Mouse (Mus musculus): Measurements from ENCODE around the gene Pisd. TPM values are rescaled to one million over a fixed set of nuclear protein-coding genes. Genes with fewer than 3 reads are reported as not detected.
"Not testable (repeated sequence)": the region's sequence is repeated elsewhere in the genome, so short reads cannot be mapped to it uniquely, and the experiment has no call there.

The Pisd gene
- polyA plus RNA-seq, 1 experiment, result not detected

DNA sequence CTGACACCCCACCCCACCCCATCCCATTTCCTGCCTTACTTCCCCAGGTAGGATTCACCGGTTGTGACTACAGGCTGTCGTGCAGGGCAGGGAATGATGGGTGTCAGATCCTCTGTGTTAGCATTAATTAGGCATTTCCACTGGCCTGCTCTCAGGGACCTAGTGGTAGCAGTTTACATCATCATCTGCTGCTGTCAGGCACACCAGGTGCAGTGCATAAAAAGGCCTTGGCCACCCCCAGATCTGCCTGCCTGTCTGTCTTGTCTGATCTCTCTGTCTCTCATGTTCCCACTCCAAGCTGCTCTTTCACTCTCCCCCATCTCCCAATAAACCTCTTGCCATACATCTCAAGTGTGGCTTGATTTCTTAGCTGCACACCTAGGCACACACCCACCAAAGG, 33.7 kb downstream of the Pisd start:
- Histone ChIP-seq H3K27ac (ENCODE audit: insufficient read depth, low read depth, low read length) (no peak overlapping the region), H3K4me3 (ENCODE audit: insufficient read depth, low read depth, low read length) (no peak overlapping the region), H3K4me1 (ENCODE audit: control insufficient read depth, insufficient read depth, low read length) (peaks cover 5% of the 10 kb centered on the region; the same call in 1 of the 2 replicates)
- 60% methylated on average over 2 of the region's 2 CpGs for WGBS
- TF ChIP-seq CTCF (IDR thresholded peaks at IDR 0.05; ENCODE audit: insufficient read depth, low read depth, low read length), result no peak
- TF ChIP-seq POLR2A (IDR thresholded peaks at IDR 0.05; ENCODE audit: insufficient read depth, low read depth, low read length), result no peak

DNA sequence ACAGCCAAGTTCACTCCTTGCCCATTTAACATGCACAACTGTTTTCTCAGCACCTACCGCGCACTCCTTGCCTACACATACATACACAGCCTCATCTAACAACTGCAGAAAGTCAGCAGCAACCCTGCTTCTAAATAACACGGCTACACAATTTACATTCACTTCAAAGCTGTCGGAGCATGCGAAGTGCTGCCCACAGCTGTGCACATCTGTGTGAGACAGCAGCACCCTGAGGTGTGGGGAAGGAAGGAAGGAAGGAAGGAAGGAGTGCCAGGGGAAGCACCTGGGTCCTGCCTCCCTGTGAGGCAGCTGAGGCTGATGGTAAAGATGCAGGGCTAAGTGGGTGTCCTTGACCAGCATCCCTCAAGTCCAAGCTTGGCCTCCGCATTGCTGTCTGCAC, 36.5 kb downstream of the Pisd start:
- Histone ChIP-seq H3K4me1 (ENCODE audit: control insufficient read depth, insufficient read depth, low read length) (peaks cover 17% of the 10 kb centered on the region), H3K27ac (ENCODE audit: insufficient read depth, low read depth, low read length) (no peak overlapping the region), H3K4me3 (ENCODE audit: insufficient read depth, low read depth, low read length) (no peak overlapping the region)
- 74% methylated on average over 6 of the region's 6 CpGs for WGBS
- TF ChIP-seq CTCF (IDR thresholded peaks at IDR 0.05; ENCODE audit: insufficient read depth, low read depth, low read length) (no peak), POLR2A (IDR thresholded peaks at IDR 0.05; ENCODE audit: insufficient read depth, low read depth, low read length) (no peak)

DNA sequence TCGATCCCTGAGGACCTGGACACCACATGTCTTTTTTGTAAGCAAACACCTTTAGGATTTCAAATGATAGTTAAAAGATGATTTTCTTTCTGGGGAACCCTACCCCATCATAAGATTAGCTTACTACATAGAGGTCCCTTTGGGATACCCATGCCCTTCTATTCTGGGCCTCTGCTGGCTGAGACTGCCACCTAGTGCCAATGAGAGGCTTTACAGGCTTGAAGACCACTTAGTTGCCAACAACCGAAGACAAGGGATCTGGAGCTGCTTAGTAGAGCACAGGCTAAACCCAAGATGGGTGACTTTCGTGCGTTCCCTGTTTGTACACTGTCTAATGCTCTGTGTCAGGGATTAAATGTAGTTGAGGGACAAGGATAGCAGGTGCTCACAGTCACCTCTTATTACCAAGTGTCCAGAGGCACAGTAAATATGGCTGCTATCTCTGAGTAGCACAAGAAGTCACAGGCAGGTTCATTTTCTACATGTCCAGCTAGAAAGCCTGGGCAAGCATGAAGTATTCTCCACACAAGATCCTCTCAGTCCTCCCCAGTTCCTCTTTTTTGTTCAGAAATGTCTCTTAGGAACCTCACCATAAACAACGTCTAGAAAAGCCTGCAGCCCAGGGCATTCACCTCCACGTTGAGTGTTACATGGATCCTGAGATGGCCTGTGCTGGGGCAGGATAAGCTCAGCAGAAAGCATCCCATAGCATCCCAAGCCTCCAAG, 37.6 kb downstream of the Pisd start:
- TF ChIP-seq CTCF (IDR thresholded peaks at IDR 0.05; ENCODE audit: insufficient read depth, low read depth, low read length) (no peak), POLR2A (IDR thresholded peaks at IDR 0.05; ENCODE audit: insufficient read depth, low read depth, low read length) (no peak)
- Histone ChIP-seq H3K4me1 (ENCODE audit: control insufficient read depth, insufficient read depth, low read length) (peaks cover 19% of the 10 kb centered on the region), H3K4me3 (ENCODE audit: insufficient read depth, low read depth, low read length) (no peak overlapping the region), H3K27ac (ENCODE audit: insufficient read depth, low read depth, low read length) (no peak overlapping the region)
- WGBS, result 60% methylated on average over 6 of the region's 6 CpGs

DNA sequence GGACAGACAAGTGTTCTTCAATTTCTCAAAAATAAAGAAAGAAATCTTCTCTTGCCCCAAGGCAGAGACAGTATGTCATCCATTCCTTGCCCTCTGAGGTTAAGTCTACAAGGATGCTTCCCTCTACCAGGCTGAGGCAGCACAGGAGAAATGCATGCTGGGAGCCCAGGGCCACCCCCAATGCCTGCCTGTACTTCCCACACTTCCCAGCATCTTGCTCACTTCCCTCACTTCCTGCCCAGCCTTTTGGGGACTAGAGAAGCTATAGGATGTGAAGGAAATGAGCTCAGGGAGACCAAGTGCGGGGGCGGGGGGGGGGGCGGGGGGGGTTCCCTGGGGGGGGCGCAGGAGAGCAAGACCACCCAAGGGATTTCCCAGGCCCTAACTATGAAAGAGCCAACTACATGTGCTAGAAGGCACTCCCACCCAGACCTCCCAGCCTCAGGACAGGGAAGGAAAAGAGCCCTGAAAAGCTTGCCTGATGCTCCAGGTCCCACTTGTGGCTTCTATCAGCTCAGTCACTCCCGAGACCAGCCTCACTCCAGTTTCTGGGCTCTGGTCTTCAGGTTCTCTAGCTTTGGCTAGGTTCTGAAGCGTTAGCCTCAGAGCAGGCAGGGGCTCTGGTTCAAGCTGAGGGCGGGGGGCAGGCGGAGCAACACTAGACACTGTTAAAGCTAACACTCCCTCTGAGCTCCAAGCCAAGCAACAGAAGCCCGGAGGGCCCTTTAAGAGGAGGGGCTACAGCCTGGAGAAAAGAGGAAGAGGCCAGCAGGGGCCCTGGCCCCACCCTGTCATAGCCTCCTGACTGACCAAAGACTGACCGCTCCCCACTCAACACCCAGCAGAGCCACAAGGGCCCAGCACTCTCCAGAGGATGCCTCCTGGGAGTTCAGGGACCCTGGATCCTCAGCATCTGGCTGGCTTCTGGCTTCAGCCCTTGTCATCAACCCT, 39.5 kb downstream of the Pisd start:
- peak overlapping the region; percentile 38 for H3K4me3 ChIP-seq (ENCODE audit: insufficient read depth, low read depth, low read length)
- 16% methylated on average over 10 of the region's 10 CpGs for WGBS
- peak overlapping the region; percentile 24; the same call in 1 of the 2 replicates for H3K27ac ChIP-seq (ENCODE audit: insufficient read depth, low read depth, low read length)
- peaks cover 33% of the 10 kb centered on the region for H3K4me1 ChIP-seq (ENCODE audit: control insufficient read depth, insufficient read depth, low read length)
- no peak for TF ChIP-seq POLR2A (IDR thresholded peaks at IDR 0.05; ENCODE audit: insufficient read depth, low read depth, low read length)
- no peak for TF ChIP-seq CTCF (IDR thresholded peaks at IDR 0.05; ENCODE audit: insufficient read depth, low read depth, low read length)

DNA sequence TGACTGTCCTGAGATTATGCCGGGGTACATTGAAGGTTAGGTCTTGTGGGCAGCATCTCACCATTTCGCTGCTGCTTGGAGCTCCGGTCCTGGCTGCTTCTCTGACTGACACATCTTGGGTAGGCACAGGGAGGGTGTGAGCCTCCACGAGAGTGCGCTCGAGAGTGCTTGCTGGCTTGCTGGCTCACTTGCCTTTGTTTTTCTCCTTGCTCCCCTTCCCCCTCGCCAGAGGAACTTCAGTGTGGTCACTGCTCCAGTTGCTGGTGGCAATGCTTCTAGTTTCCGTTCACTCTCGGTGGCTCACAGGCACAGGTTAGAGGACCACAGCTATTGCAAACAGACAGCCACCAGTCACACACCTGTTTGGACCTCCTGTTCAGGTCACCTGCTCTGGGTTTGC, 43.3 kb downstream of the Pisd start:
- no peak for TF ChIP-seq CTCF (IDR thresholded peaks at IDR 0.05; ENCODE audit: insufficient read depth, low read depth, low read length)
- TF ChIP-seq POLR2A (IDR thresholded peaks at IDR 0.05; ENCODE audit: insufficient read depth, low read depth, low read length), result no peak
- WGBS, result 17% methylated on average over 9 of the region's 9 CpGs
- Histone ChIP-seq H3K27ac (ENCODE audit: insufficient read depth, low read depth, low read length) (peak overlapping the region; percentile 90), H3K4me3 (ENCODE audit: insufficient read depth, low read depth, low read length) (peak overlapping the region; percentile 38), H3K4me1 (ENCODE audit: control insufficient read depth, insufficient read depth, low read length) (peaks cover 40% of the 10 kb centered on the region)

DNA sequence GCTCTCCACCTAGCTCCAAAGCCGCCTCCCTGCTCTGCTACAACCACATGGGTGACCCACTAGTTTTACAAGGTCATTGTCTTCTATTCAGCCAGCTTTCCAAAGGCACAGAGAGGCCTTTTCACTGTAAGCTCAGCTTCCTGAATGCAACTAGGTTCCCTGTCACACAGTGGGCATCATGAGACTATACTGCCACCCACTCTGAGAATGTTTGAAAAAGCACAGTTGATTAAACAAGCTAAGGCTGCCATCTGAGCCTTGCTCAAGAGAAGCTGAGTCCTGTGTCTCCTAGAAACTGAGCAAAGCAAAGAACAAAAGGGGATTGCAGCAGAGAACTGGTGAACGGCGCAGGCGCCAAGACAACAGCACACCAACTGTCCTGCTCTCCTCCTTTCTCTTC, 44.1 kb downstream of the Pisd start:
- Histone ChIP-seq H3K4me3 (ENCODE audit: insufficient read depth, low read depth, low read length) (peak overlapping the region; percentile 38; the same call in 1 of the 2 replicates), H3K27ac (ENCODE audit: insufficient read depth, low read depth, low read length) (peak overlapping the region; percentile 90), H3K4me1 (ENCODE audit: control insufficient read depth, insufficient read depth, low read length) (peaks cover 38% of the 10 kb centered on the region)
- WGBS, result 44% methylated on average over 4 of the region's 4 CpGs

DNA sequence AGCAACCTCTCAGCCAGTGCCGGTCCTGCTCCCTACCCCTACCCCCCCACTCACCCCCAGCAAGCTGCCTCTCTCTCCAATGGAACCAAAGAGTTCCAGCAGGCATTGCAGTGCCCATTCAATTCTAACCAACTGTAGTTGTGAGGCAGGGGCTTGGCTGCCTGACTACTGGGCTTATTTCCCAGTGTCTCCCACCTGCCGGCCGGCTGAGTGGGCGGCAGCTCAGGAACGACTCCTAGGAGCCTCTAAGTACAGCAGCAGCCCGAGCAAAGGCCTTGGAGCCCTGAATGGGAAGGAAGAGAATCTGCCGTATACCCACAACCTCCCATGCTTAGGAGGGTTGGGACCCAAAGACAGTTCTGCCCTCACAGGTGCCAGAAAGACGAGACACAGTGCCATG, 44.6 kb downstream of the Pisd start:
- H3K27ac ChIP-seq (ENCODE audit: insufficient read depth, low read depth, low read length), result peak overlapping the region; percentile 75
- H3K4me1 ChIP-seq (ENCODE audit: control insufficient read depth, insufficient read depth, low read length), result peaks cover 33% of the 10 kb centered on the region
- 32% methylated on average over 8 of the region's 8 CpGs for WGBS
- H3K4me3 ChIP-seq (ENCODE audit: insufficient read depth, low read depth, low read length), result not testable (repeated sequence)

DNA sequence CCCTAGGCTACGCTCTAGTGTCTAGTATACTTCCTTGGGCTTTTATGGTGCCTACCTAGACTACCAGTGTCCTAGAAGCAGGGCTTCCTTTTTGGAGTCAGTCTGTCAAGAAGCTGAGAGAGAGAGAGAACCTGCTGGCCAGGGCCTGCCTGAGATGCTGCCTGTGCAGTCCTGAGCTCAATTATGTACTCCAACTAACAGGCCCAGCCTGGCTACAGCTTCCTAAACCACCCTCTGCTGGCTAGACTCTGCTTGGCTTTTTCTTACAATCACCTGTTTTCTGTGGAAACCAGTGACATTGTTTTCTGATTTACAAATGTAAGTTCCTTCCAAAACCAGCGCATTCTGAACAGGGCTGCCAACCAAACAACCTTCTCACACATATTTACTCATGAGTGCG, 45.3 kb downstream of the Pisd start:
- TF ChIP-seq CTCF (IDR thresholded peaks at IDR 0.05; ENCODE audit: insufficient read depth, low read depth, low read length) (no peak), POLR2A (IDR thresholded peaks at IDR 0.05; ENCODE audit: insufficient read depth, low read depth, low read length) (no peak)
- no peak overlapping the region for H3K27ac ChIP-seq (ENCODE audit: insufficient read depth, low read depth, low read length)
- WGBS, result 77% methylated on average over 3 of the region's 3 CpGs
- H3K4me1 ChIP-seq (ENCODE audit: control insufficient read depth, insufficient read depth, low read length), result peaks cover 28% of the 10 kb centered on the region
- H3K4me3 ChIP-seq (ENCODE audit: insufficient read depth, low read depth, low read length), result no peak overlapping the region

DNA sequence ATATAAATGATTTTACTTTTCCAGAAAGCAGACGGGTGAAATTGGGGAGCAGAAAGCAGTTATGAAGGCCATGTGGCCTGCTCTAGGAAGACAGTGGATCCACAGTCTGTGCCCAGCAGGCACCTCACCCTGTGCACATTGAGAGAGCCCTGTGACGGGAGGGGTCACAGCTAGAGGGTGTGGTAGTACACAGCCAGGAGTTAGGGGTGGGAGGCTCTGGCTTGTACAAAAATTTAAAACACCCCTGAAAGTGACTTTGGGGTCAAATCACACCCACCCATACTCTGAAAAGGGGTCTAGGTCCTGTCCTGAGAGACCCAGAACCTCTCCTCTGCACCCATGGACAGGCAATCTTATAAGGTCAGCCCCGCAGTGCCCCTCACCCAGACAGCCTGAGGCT, 48.7 kb downstream of the Pisd start:
- H3K4me1 ChIP-seq (ENCODE audit: control insufficient read depth, insufficient read depth, low read length), result peaks cover 15% of the 10 kb centered on the region
- H3K27ac ChIP-seq (ENCODE audit: insufficient read depth, low read depth, low read length); H3K4me3 ChIP-seq (ENCODE audit: insufficient read depth, low read depth, low read length): not testable (repeated sequence)
- WGBS, result 84% methylated on average over 3 of the region's 3 CpGs
